Mouse (Mus musculus): ENCODE measurements around the gene Rps16. TPM values are rescaled to one million over a fixed set of nuclear protein-coding genes. Genes with fewer than 3 reads are reported as not detected.

Gene Rps16
- polyA plus RNA-seq, 1 experiment from 2014 or later: 531 TPM

DNA sequence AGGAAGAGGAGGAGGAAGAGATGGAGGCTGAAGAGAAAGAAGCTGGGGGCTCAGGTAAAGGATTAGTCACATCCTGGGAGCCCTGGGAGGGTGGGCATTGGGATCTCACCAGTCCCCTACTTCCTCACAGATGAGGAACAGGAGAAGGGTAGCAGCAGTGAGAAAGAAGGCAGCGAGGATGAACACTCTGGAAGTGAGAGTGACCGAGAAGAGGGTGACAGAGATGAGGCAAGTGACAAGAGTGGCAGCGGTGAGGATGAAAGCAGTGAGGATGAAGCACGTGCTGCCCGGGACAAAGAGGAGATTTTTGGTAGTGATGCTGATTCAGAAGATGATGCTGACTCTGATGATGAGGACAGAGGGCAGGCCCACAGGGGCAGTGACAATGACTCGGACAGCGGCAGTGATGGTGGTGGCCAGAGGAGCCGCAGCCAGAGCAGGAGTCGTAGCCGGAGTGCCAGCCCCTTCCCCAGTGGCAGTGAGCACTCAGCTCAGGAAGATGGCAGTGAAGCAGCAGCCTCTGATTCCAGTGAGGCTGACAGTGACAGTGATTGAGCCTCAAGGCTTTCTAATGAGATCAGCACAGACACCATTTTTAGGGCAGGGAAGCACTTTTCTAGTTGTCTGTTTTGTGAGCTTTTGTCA is 48.4 kb downstream of the Rps16 start:
- Histone ChIP-seq H3K9ac (ENCODE audit: low read depth, low read length) (no peak overlapping the region), H3K4me3 (ENCODE audit: low read depth, low read length) (no peak overlapping the region), H3K4me1 (ENCODE audit: control insufficient read depth, low read depth, low read length) (no peaks in the 10 kb centered on the region; the same call in none of the 2 replicates), H3K27me3 (ENCODE audit: control insufficient read depth, insufficient read depth, low read depth, low read length) (no peaks in the 10 kb centered on the region), H3K36me3 (ENCODE audit: control insufficient read depth, insufficient read depth) (peaks cover 45% of the 10 kb centered on the region), H3K27ac (ENCODE audit: low read length) (no peak overlapping the region), H3K9me3 (replicated peaks; ENCODE audit: control insufficient read depth, low read length) (no peaks in the 10 kb centered on the region), H3K4me2 (ENCODE audit: low read depth, low read length) (no peak overlapping the region)
- whole genome bisulfite sequencing (ENCODE audit: insufficient replicate concordance): 85% methylated on average over 10 of the region's 10 CpGs
- ATAC-seq (ENCODE audit: low read depth): no peak

- 0 out of 2 replicates have a peak, but pooled peaks have one; percentile 38 for ATAC-seq (ENCODE audit: low read depth)
- Histone ChIP-seq H3K4me1 (ENCODE audit: control insufficient read depth, low read depth, low read length) (no peaks in the 10 kb centered on the region; the same call in 1 of the 2 replicates), H3K9me3 (replicated peaks; ENCODE audit: control insufficient read depth, low read length) (no peaks in the 10 kb centered on the region), H3K4me3 (ENCODE audit: low read depth, low read length) (no peak overlapping the region), H3K27ac (ENCODE audit: low read length) (peak overlapping the region; percentile 19; the same call in 1 of the 2 replicates), H3K9ac (ENCODE audit: low read depth, low read length) (no peak overlapping the region), H3K4me2 (ENCODE audit: low read depth, low read length) (no peak overlapping the region), H3K27me3 (ENCODE audit: control insufficient read depth, insufficient read depth, low read depth, low read length) (no peaks in the 10 kb centered on the region), H3K36me3 (ENCODE audit: control insufficient read depth, insufficient read depth) (peaks cover 51% of the 10 kb centered on the region)
- WGBS (ENCODE audit: insufficient replicate concordance): 95% methylated on average over 1 of the region's 1 CpGs
Observed at GRCm38 (mm10) chr7:28401030-28401429, 50.6 kb downstream of the Rps16 start.

DNA sequence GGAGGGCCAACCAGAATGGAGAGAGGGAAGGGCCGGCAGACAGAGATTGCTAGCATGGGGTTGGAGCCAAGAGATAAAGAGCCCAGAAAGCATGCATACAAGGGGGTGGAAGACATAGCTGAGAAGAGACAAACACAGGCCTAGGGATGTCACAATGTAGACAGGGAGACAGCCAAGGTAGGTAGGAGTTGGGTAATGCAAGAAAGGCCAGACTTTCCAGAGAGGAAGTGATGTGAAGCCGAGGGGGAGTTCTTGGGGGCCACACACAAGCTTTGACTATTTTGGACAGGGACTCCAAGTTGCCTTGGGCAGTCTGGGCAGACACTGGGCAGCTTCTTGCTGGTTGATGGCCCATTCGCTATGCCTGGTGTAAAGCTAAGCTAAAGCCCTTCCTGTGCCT is 51.5 kb downstream of the Rps16 start:
- peaks cover 52% of the 10 kb centered on the region for H3K36me3 ChIP-seq (ENCODE audit: control insufficient read depth, insufficient read depth)
- H3K27ac ChIP-seq (ENCODE audit: low read length): no peak overlapping the region; the same call in 1 of the 2 replicates
- no peak for ATAC-seq (ENCODE audit: low read depth)
- H3K4me3 ChIP-seq (ENCODE audit: low read depth, low read length): no peak overlapping the region
- H3K9ac ChIP-seq (ENCODE audit: low read depth, low read length): no peak overlapping the region
- H3K4me1 ChIP-seq (ENCODE audit: control insufficient read depth, low read depth, low read length): no peaks in the 10 kb centered on the region; the same call in 1 of the 2 replicates
- H3K9me3 ChIP-seq (replicated peaks; ENCODE audit: control insufficient read depth, low read length): no peaks in the 10 kb centered on the region
- WGBS (ENCODE audit: insufficient replicate concordance): 58% methylated on average over 3 of the region's 3 CpGs
- H3K27me3 ChIP-seq (ENCODE audit: control insufficient read depth, insufficient read depth, low read depth, low read length): no peaks in the 10 kb centered on the region
- no peak overlapping the region for H3K4me2 ChIP-seq (ENCODE audit: low read depth, low read length)

Other genes starting within 250 kb of the Rps16 start
- not detected in 2 replicates for gene 9530053A07Rik, start 221.2 kb upstream of the Rps16 start, polyA plus RNA-seq (2015; fragmentation: Nextera tagmentation; extraction: Ambion mirVana)
- 39.3 and 39.7 TPM in 2 replicates for gene Fbl, start 180.9 kb upstream of the Rps16 start, polyA plus RNA-seq (2015; fragmentation: Nextera tagmentation; extraction: Ambion mirVana)
- gene Dyrk1b, start 171.2 kb upstream of the Rps16 start, polyA plus RNA-seq (2015; fragmentation: Nextera tagmentation; extraction: Ambion mirVana): 2.1 and 2.7 TPM in 2 replicates
- gene Eid2, start 82.8 kb upstream of the Rps16 start, polyA plus RNA-seq (2015; fragmentation: Nextera tagmentation; extraction: Ambion mirVana): 0.15 and 0.29 TPM in 2 replicates
- 1.3 and 1.6 TPM in 2 replicates for gene Eid2b, start 72.9 kb upstream of the Rps16 start, polyA plus RNA-seq (2015; fragmentation: Nextera tagmentation; extraction: Ambion mirVana)
- gene Selenov, start 59.5 kb upstream of the Rps16 start, polyA plus RNA-seq (2015; fragmentation: Nextera tagmentation; extraction: Ambion mirVana): not detected in 2 replicates
- gene Dll3, start 48.4 kb upstream of the Rps16 start, polyA plus RNA-seq (2015; fragmentation: Nextera tagmentation; extraction: Ambion mirVana): not detected in 2 replicates
- gene Timm50, start 38.6 kb upstream of the Rps16 start, polyA plus RNA-seq (2015; fragmentation: Nextera tagmentation; extraction: Ambion mirVana): 66.1 and 67.9 TPM in 2 replicates
- 31.3 and 34.0 TPM in 2 replicates for gene Supt5, start 11.9 kb upstream of the Rps16 start, polyA plus RNA-seq (2015; fragmentation: Nextera tagmentation; extraction: Ambion mirVana)
- 4.8 and 6.3 TPM in 2 replicates for gene Plekhg2, start 21.9 kb downstream of the Rps16 start, polyA plus RNA-seq (2015; fragmentation: Nextera tagmentation; extraction: Ambion mirVana)
- 7.9 and 10.8 TPM in 2 replicates for gene Zfp36, start 29.6 kb downstream of the Rps16 start, polyA plus RNA-seq (2015; fragmentation: Nextera tagmentation; extraction: Ambion mirVana)
- gene Med29, start 42.1 kb downstream of the Rps16 start, polyA plus RNA-seq (2015; fragmentation: Nextera tagmentation; extraction: Ambion mirVana): 20.5 and 21.6 TPM in 2 replicates
- 24.7 and 25.8 TPM in 2 replicates for gene Paf1, start 42.3 kb downstream of the Rps16 start, polyA plus RNA-seq (2015; fragmentation: Nextera tagmentation; extraction: Ambion mirVana)
- 35.6 and 38.6 TPM in 2 replicates for gene Gmfg, start 86.8 kb downstream of the Rps16 start, polyA plus RNA-seq (2015; fragmentation: Nextera tagmentation; extraction: Ambion mirVana)
- 0.12 and 0.15 TPM in 2 replicates for gene Lrfn1, start 101.3 kb downstream of the Rps16 start, polyA plus RNA-seq (2015; fragmentation: Nextera tagmentation; extraction: Ambion mirVana)
- gene Ifnl2, start 159.8 kb downstream of the Rps16 start, polyA plus RNA-seq (2015; fragmentation: Nextera tagmentation; extraction: Ambion mirVana): not detected in 2 replicates
- gene Ifnl3, start 172.2 kb downstream of the Rps16 start, polyA plus RNA-seq (2015; fragmentation: Nextera tagmentation; extraction: Ambion mirVana): not detected in 2 replicates
- 0.53 and 2.5 TPM in 2 replicates for gene Sycn, start 190.2 kb downstream of the Rps16 start, polyA plus RNA-seq (2015; fragmentation: Nextera tagmentation; extraction: Ambion mirVana)
- not detected in 2 replicates for gene Nccrp1, start 196.6 kb downstream of the Rps16 start, polyA plus RNA-seq (2015; fragmentation: Nextera tagmentation; extraction: Ambion mirVana)
- gene Samd4b, start 247.5 kb downstream of the Rps16 start, polyA plus RNA-seq (2015; fragmentation: Nextera tagmentation; extraction: Ambion mirVana): 2.5 and 3.5 TPM in 2 replicates
- 16.4 and 17.5 TPM in 2 replicates for gene Pak4, start 247.5 kb downstream of the Rps16 start, polyA plus RNA-seq (2015; fragmentation: Nextera tagmentation; extraction: Ambion mirVana)